Mouse (Mus musculus) G1E-ER4 (cell line): ENCODE measurements around the gene Adamts8. TPM values are rescaled to one million over a fixed set of nuclear protein-coding genes. Genes with fewer than 3 reads are reported as not detected.

ENCODE experiments used
- GATA1 ChIP-seq: IDR thresholded peaks from one replicate; pipeline ENCODE4 v1.8.0; 2012; ENCODE audit warnings: low read length, inconsistent platforms
- polyA plus RNA-seq: library from polyadenylated mRNA; stranded (reverse); fragments of >175 nt; gene quantifications from 2 replicates; pipeline ENCODE4 v1.2.3, GENCODE M21; 2012

Gene Adamts8
- polyA plus RNA-seq = not detected in 2 replicates

DNA sequence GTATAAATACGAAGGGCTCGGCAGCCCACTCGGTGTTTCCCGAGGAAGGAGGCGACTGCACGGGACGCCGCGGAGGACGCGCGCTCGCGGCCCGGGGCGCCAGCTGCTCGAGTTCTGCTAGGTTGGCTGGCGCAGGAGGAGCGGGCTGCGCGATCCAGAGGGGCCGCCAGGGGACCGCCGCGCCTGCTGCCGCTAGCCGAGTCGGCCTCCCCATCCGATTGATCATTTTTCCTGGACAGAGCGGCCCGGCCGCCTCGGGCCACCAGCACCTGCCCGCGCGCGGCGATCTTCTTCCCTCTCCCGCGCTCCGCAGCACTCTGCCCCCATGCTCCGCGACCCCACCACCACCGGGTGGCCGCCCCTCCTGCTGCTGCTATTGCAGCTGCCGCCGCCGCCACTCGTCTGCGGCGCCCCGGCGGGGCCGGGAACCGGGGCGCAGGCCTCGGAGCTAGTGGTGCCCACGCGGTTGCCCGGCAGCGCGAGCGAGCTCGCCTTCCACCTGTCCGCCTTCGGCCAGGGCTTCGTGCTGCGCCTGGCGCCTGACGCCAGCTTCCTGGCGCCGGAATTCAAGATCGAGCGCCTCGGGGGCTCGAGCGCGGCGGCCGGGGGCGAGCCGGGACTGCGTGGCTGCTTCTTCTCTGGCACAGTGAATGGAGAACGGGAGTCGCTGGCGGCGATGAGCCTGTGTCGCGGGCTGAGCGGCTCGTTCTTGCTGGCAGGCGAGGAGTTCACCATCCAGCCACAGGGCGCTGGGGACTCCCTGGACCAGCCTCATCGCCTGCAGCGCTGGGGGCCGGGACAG is at the start of gene Adamts8:
Gene Adamts8 (plus strand): TSS at position 51 of the 802 bp plus-strand sequence.
- no peak for TF ChIP-seq GATA1

DNA sequence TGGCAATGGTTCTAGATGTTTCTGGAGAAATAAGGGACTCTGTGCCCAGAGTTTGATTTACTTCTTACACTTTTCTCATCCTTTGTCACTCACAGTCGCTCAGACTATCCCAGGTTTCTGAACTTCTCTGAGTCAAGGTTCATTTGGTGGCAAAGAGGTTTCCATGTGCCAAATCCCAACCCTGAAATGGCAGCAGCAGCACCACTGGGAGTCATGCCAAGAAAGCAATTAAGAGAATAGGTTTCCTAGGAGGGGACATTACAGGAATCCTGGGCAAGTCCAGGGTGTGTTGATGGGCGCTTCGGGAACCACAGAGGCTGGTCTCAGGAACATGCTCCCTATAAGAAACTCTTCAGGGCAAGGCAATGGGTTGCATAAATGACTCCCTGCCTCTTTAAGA is 46.7 kb upstream of the Adamts8 start:
- no peak for TF ChIP-seq GATA1

DNA sequence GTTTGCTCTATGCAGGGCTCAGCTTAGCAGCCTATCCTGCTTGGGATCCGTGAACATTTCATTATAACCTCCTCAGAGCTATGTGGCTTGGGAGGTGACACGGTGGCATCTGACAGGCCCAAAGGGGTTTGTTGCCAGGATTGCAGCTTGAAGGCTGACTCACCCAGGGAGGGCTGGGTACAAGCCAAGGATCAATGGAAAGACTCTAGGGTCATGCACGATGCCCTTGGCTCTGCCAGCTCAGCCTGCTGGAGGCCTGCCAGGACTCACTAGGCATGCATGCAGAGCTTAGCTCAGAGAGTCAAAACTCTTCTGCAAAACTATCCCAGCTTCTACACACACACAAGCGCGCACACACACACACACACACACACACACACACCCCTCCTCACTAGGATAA is 45.6 kb upstream of the Adamts8 start:
- TF ChIP-seq GATA1 = no peak

DNA sequence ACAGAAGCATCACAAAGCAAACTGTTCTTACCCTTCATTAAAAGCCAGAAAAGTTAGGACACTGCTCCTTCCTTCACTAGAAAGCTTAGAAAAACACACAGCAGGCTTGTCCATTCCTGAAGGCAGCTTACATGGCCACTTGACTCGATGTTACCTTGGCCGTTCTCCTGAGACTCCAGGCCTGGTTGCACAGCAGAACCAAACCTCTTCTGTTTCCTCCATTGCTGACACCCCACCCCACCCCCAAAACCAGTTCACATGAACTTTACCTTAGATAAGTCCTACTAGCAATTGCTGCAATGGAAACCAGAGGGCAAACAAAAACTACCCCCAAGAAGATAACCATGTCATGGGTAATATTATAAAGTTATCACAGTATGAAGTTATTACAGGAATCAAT is 45.2 kb upstream of the Adamts8 start:
- TF ChIP-seq GATA1 = no peak

DNA sequence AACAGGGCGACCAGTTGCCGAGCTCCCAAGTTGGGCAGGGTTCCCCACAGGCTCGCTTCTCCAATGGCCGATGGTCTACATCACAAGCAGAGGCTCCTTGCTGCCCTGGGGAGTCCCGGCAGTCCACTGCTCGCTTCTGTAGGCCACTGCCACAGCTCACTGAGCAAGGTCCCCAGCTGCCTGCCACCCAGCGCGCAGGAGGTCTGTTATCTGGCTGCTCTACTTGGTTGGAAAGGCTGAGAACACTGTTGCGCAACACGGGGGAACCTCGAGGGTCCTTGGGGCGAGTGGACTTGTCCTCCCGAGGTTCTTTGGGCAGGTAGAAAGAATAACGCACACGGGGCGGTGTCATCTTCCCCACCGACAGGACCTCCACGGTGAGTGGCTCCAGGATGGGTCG is 40.2 kb upstream of the Adamts8 start:
- no peak for TF ChIP-seq GATA1

DNA sequence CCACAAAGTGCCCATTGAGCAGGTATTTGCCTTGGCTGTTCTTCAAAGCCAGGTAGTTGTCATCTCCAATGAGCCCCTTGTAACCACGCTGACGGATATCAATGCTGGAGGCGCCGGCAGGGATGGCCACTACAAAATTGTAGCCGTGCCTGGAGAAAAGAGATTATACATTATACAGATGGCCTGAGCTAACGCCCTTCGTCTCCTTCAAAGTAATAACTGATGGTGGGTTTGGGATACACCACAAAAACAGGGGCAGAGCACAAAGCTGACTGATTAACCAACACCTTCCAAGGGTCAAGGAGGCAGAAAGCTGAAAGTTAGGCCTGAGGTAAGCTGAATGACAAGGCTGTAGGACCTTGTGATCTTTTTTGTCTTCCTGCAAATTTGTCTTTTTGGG is 39.7 kb upstream of the Adamts8 start:
- TF ChIP-seq GATA1 = no peak

DNA sequence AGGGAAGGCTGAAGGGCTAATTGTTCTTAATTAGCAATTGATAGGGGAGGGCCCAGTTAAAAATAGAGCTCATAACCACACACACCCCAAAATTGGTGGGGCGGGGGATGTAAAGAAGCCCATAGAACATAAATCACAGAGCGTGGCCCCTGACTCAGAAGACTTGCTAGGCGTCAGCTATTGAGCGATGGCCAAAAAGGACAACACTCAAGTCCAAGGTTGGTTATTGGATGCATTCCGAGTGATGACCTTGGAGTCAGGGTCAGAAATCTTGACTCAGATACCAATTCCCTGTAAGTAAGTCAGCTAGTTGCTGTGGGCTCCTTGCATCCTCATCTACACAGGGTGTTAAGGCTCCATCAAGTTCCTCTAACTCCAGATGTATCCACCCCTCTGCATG is 39.1 kb upstream of the Adamts8 start:
- no peak for TF ChIP-seq GATA1

DNA sequence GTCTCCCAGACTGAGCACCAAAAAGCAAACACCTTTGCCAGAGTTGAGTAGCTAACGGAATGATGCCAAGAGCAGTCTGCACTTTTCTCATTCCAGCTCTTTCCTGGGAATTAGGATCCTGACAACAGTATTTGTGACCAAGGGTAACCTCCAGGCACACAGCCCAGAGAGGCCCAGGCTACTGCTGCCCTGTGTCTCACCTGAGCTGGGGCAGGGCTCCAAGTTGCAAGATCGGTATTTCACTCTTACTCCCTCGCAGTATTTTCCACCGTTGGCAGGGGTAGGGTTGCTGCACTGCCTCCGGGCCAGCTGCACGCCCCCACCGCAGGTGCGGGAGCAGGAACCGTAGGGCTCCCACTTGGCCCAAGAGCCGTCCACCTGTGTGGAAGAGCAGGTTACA is 36.5 kb upstream of the Adamts8 start:
- TF ChIP-seq GATA1 = no peak

DNA sequence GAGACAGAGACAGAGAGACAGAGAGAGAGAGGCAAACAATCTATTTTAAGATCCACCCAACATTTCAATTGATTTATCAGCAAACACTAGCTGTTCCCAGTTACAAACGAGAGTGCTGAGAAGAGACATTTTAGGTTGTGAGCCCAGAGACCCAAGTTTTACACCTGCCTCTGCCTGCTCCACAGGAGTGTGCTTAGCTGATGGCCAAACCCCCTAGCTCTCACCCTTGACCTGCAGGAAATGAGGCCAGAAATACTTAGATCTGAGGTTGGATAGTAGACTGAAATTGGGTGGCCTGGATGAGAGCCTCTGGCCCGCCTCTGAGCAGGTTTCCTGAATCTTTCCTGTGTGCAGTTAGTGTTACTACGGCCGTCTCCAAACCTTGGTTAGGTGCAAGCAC is 35.9 kb upstream of the Adamts8 start:
- no peak for TF ChIP-seq GATA1

DNA sequence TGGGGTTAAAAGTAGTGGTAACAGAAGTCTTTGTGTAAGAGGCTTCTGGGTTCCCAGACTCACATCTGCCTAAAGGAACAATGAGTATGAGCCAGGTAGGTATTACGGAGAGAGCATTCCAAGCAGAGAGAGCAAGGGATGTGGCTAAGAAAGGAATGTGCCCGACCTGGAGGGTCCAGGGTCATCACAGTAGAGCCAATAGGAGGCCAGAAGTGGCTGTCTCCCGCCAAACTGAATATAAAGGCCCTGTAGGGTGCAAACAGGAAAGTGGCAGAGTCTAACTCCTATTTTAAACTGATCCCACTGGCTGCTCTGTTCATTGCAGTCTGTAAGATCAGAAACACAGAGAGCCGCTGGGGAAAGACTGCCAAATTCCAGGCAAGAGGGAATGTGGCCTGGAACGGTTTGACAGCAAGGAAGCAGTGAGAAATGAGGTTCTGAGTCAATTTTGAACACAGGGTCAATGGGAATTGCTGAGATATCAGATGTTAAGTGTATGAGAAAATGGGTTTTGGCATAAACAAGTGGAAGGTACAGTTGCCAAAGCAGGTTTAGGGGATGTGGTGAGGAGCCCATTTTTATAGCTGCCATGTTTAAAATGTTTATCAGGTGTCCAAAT is 34.6 kb upstream of the Adamts8 start:
- TF ChIP-seq GATA1 = no peak

DNA sequence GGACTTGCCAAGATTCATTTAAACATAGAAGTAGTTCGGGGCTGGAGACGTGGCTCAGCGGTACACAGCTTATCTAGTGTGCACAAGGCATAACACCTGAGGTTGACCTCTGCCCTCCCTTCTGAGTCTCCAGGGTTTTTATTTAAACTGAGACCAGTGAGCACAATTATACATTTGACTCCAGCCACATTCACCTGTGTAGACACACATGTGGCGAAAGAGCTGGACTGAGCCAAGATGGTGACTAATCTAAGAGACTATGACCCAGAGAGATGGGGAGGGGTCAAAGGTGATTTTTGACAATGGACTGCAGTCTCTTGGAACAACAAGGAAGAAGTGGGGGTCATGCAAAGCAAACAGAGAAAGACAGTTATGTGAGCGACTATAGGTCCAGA is 34.1 kb upstream of the Adamts8 start:
- no peak for TF ChIP-seq GATA1

DNA sequence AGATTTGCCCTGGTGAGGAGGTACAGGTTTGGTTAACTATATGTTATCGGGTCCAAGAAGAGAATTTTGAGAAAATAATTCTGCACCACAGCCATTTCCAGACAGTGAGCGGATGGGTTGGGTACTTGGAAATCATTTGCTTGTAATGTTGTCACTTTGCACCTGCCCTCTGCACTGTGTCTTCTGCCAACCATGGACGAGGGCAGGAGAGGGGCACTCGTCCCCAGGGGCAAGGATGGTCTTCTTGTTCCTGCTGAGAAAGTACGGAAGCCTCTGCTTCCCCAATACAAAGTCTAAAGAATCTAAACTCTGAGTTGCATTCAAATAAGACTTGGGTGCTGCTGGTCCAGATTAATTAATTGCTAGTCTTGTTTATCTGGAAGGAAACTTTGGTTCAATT is 33.4 kb upstream of the Adamts8 start:
- no peak for TF ChIP-seq GATA1

DNA sequence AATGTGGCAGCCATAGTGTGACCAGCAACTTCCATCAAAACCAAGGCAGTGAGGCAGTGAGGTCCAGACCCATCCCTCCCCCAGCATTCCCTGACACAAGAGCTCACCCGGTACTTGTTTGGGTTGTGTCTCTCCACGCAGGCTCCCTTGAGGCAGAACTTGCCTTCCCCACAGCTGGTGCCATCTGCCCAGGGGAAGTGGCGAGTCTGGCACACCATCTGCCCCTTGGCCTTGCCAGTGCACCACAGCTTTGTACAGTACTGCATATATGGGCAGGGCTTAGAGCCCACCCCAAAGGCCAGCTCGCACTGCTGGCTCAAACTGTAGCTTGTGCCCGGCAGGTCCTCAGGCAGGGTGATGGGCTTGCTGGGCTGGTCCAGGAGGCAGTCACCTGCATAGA is 31.9 kb upstream of the Adamts8 start:
- TF ChIP-seq GATA1 = no peak

DNA sequence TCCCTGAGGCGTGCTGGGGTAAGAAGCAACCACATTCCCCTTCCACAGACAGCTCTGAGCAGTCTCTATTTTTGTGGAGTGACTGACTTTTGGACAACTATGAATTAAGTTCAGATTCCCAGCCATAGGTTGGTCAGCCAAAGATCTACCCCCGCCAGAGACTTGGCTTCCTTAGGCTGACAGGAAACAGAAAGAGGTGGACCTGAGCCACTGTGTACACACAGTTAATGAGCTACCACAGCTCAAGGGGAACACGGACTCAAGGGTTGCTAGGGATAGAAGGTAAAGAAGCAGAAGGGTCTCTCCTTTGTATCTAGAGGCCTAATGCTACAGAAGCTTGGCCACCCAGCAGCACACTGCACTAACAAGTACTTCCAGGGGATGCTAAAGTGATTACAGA is 30.2 kb upstream of the Adamts8 start:
- TF ChIP-seq GATA1 = no peak

DNA sequence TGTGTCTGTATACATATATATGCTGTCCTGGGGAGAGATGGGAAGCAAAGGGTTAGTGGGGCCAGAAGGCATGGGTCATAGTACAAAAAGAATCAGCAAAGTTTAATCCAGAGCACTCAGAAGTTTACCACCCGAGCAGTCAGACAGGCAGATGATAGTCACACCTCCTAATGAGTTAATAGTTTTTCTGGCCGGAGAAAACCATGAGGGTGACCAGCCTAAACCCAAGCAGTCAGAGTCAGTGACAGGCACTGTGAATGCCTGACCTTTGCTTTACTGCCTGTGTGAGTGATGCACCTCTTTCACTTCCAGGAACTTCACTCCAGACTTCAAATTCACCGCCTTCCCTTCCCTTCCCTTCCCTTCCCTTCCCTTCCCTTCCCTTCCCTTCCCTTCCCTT is 28.9 kb upstream of the Adamts8 start:
- TF ChIP-seq GATA1 = no peak

DNA sequence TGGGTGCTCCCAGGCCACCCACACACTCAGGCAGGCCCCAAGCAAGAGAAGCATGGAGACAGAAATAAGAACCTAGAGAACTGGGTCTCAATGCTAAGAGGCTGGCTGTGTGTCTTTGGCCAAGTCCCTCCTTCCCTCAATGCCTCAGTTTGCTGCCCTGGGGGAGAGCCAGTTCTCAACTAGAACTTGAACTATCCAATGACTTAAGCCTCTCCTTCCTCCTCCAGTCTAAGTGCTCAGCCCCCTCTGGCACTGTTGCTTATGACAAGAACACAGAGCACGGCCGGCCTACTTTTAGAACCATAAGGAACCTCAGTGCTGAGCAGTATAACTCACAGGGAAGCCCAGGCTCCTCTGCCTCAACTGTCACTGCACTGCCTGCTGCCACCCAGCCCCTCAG is 28.1 kb upstream of the Adamts8 start:
- no peak for TF ChIP-seq GATA1

DNA sequence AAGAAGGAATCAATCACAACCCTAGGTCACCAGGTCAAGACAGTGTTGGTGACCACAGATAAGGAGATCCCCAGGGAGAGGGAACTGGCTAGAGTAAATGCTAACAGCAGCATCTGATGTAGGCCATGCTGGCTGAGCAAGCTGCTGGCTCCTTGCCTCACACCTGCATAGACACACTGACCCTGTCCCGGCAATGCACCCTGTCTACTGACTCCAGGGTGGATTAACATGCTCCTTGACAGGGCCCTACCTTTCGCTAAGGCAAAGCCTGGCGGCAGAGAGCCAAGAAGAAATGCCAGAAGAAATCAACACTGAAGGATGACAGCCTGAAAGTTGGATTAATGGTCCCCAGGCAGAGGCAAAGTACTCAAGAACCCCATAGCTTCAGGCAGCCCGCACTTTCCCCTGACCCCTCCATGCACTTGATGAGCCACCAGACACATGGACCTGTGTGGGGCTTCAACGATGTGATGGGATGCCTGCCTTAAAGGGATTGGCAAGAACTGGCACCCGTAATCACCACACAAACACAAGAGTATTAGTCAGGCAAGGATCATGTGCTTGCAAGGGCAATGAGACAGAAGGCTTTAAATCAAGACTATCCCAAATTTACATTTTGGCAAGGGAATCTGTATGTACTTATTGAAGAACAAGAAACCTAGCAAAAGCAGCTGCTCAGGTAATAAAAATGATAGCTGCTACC is 25.9 kb upstream of the Adamts8 start:
- TF ChIP-seq GATA1 = no peak
